Mouse (Mus musculus) lung, adult 2 months (tissue): ENCODE measurements around the gene Dpp6. TPM values are rescaled to one million over a fixed set of nuclear protein-coding genes. Genes with fewer than 3 reads are reported as not detected.

Experiments used
- DNase-seq: peaks from one replicate; pipeline ENCODE4 v3.0.0; 2022
- H3K4me1 ChIP-seq: fragments of 200-500 bp; 2 replicates; pipeline ENCODE4 v1.6.1; 2011; ENCODE audit warnings: low read length; ENCODE audit not compliant: control insufficient read depth, insufficient read depth
- H3K4me3 ChIP-seq: fragments of 200-500 bp; replicated peaks from 2 replicates; pipeline ENCODE3; 2011; ENCODE audit warnings: low read depth, mild to moderate bottlenecking, control low read depth, low read length; ENCODE audit errors: extremely low read depth
- CTCF ChIP-seq: fragments of 200-500 bp; IDR thresholded peaks from 2 replicates; pipeline ENCODE4 v1.5.1; 2011; ENCODE audit warnings: mild to moderate bottlenecking, low read length, control low read depth; ENCODE audit not compliant: insufficient read depth
- POLR2A ChIP-seq: fragments of 200-500 bp; IDR thresholded peaks from 2 replicates; pipeline ENCODE4 v1.6.1; 2011; ENCODE audit warnings: low read depth, mild to moderate bottlenecking, control low read depth, low read length, borderline replicate concordance; ENCODE audit errors: extremely low read depth
- WGBS: fragments of 180-500 bp; shearing (Covaris S2); methylation state at CpG from one replicate; pipeline ENCODE4 v1.1.7; 2018; 5-methylcytosine and 5-hydroxymethylcytosine counted together
- polyA plus RNA-seq: library from polyadenylated mRNA; depleted of rRNA; stranded (reverse); fragments of >200 nt; gene quantifications from 2 replicates; pipeline ENCODE4 v1.2.3, GENCODE M21; 2012

The Dpp6 gene
- polyA plus RNA-seq, 1 experiment: 0.40 TPM

- TF ChIP-seq CTCF (no peak), POLR2A (no peak)
- H3K4me1 ChIP-seq: no peaks in the 10 kb centered on the region
- no peak for DNase-seq
- WGBS: 29% methylated on average over 3 of the region's 3 CpGs
- H3K4me3 ChIP-seq: no peak overlapping the region
Observed at GRCm38 (mm10) chr5:27051250-27051649, 234.2 kb downstream of the Dpp6 start.

GRCm38 (mm10) chr5:27052441-27052840, 235.4 kb downstream of the Dpp6 start:
- TF ChIP-seq POLR2A (no peak), CTCF (no peak)
- no peaks in the 10 kb centered on the region for H3K4me1 ChIP-seq
- DNase-seq: no peak
- no peak overlapping the region for H3K4me3 ChIP-seq
- 36% methylated on average over 2 of the region's 2 CpGs for WGBS

- no peak for DNase-seq
- H3K4me3 ChIP-seq: no peak overlapping the region
- TF ChIP-seq CTCF: no peak
- TF ChIP-seq POLR2A: no peak
- H3K4me1 ChIP-seq: no peaks in the 10 kb centered on the region
- 41% methylated on average over 5 of the region's 5 CpGs for WGBS
Observed at GRCm38 (mm10) chr5:27056436-27056835, 239.4 kb downstream of the Dpp6 start.

- H3K4me1 ChIP-seq: no peaks in the 10 kb centered on the region
- TF ChIP-seq CTCF (no peak), POLR2A (no peak)
- H3K4me3 ChIP-seq: no peak overlapping the region
- 71% methylated on average over 4 of the region's 4 CpGs for WGBS
- DNase-seq: no peak
Observed at GRCm38 (mm10) chr5:27060114-27060513, 243.1 kb downstream of the Dpp6 start.

GRCm38 (mm10) chr5:27063871-27064270, 246.9 kb downstream of the Dpp6 start:
- no peak for DNase-seq
- 61% methylated on average over 1 of the region's 1 CpGs for WGBS
- H3K4me1 ChIP-seq: no peaks in the 10 kb centered on the region
- no peak overlapping the region for H3K4me3 ChIP-seq
- TF ChIP-seq CTCF (no peak), POLR2A (no peak)

DNA sequence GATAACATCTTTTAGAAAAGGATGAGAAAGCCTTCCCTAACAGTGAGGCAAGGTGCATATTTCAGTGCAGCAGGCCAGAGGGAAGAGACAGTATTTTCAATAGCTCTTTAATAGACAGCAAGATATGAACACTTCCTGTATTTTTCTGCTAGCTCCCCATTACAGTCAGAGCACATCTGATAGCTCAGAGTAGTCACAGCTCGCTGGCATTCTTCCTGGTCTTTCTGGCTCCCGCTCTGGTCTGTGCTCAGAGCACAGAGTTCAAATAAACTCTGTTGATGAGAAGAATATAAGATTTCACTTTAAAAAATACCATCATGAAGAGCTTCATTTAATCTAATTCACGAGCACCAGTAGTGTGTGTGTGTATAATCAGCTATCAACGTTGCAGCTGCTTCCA, 249.8 kb downstream of the Dpp6 start:
- WGBS: 69% methylated on average over 4 of the region's 4 CpGs

DNA sequence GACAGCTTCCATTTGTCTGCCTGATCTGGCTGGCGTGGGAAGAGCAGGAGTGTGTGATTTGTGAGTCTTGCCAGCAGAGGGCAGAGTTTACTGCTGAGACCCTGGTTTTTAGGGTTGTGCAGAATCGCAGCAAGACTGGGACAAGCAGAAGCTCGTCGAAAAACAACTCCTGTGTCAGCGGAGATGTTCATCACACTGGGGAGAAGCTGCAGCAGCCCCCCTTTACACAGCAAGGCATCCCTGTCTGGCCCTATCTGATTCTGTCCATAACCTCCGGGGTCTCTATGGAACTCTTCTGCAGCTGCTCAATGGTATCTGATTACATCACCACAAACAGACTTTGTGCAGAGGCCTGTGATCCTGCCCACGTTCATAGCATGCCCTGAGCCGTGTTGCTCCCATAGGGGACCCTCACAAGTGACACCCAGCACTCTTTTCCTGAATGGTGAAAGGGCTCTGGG, 258.2 kb downstream of the Dpp6 start:
- 20% methylated on average over 8 of the region's 8 CpGs for WGBS

More for the DNA sequence above, 249.8 kb downstream of the Dpp6 start:
- DNase-seq: no peak
- Histone ChIP-seq H3K4me1 (no peaks in the 10 kb centered on the region), H3K4me3 (no peak overlapping the region)
- TF ChIP-seq CTCF (no peak), POLR2A (no peak)

DNA sequence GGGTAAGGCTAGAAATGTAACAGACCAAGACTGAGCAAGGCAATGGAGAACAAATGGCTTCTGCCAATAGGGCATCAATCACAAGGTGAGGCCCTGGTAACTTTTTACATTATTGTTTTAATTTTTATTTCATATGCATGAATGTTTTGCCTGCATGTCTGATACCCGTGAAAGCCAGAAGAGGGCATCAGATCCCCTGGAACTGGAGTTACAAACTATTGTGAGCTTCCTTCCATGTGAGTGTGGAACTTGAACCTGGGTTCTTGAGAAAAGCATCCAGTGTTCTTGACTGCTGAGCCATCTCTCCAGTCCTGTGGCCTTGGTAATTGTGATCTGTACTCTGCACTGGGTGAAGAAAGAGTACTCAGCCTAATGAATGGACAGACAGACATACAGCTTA, 259.0 kb downstream of the Dpp6 start:
- 50% methylated on average over 1 of the region's 1 CpGs for WGBS
- H3K4me3 ChIP-seq: no peak overlapping the region
- no peak for DNase-seq
- H3K4me1 ChIP-seq: no peaks in the 10 kb centered on the region
- no peak for TF ChIP-seq CTCF
- no peak for TF ChIP-seq POLR2A

More for the DNA sequence above, 258.2 kb downstream of the Dpp6 start:
- DNase-seq: no peak
- no peak overlapping the region for H3K4me3 ChIP-seq
- no peaks in the 10 kb centered on the region for H3K4me1 ChIP-seq
- TF ChIP-seq POLR2A (no peak), CTCF (peak; percentile 42)

DNA sequence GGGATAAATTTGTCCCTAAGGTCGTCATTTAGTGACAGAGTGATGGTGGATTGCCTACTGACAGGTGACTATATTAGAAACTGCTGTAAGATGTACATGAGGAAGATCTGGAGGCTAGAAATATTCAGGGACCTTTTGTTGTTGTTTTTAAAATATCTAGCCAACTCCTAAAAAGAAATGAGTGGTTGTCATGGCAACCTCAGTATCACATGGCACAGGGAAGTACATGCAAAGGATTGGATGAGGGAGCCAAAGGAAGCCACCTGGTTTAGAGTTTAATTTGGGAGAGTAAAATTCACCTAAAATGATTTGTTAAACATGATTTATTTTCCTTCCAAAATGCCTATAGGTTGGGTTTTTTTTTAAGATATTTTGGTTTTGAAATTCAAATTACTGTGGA, 260.8 kb downstream of the Dpp6 start:
- no peak for TF ChIP-seq CTCF
- TF ChIP-seq POLR2A: no peak
- DNase-seq: no peak
- no peak overlapping the region for H3K4me3 ChIP-seq
- 33% methylated on average over 1 of the region's 1 CpGs for WGBS
- no peaks in the 10 kb centered on the region for H3K4me1 ChIP-seq

- TF ChIP-seq POLR2A (no peak), CTCF (no peak)
- DNase-seq: no peak
- no peaks in the 10 kb centered on the region for H3K4me1 ChIP-seq
- 78% methylated on average over 1 of the region's 1 CpGs for WGBS
- no peak overlapping the region for H3K4me3 ChIP-seq
Observed at GRCm38 (mm10) chr5:27081275-27081674, 264.3 kb downstream of the Dpp6 start.
